Mouse (Mus musculus): ENCODE results near the gene Fig4. TPM values are rescaled to one million over a fixed set of nuclear protein-coding genes. Genes with fewer than 3 reads are reported as not detected.
A peak's percentile ranks its signal among the peaks of the same experiment; 100 is the strongest.

Fig4 gene
- polyA plus RNA-seq, 1 experiment from 2014 or later = 6.0 TPM

GRCm38 (mm10) chr10:41278808-41279207, 24.3 kb downstream of the Fig4 start:
- WGBS (ENCODE audit: insufficient replicate concordance) = 96% methylated on average over 1 of the region's 1 CpGs
- Histone ChIP-seq H3K27ac (ENCODE audit: low read depth) (no peak overlapping the region), H3K4me2 (ENCODE audit: low read depth, low read length) (no peak overlapping the region), H3K27me3 (ENCODE audit: insufficient read depth, low read length) (no peaks in the 10 kb centered on the region), H3K4me1 (ENCODE audit: insufficient read depth) (no peaks in the 10 kb centered on the region), H3K9ac (replicated peaks) (no peak overlapping the region), H3K9me3 (ENCODE audit: low read length) (no peaks in the 10 kb centered on the region), H3K36me3 (replicated peaks; ENCODE audit: insufficient read depth, low read length) (peaks cover 8% of the 10 kb centered on the region), H3K4me3 (ENCODE audit: low read depth, low read length) (no peak overlapping the region)
- DNase-seq (no peak), ATAC-seq (no peak)
- TF ChIP-seq CTCF (IDR thresholded peaks at IDR 0.05; ENCODE audit: low read depth) = no peak
- no peak for TF ChIP-seq EP300 (IDR thresholded peaks at IDR 0.05; ENCODE audit: low read depth)

- 88% methylated on average over 1 of the region's 1 CpGs for WGBS (ENCODE audit: insufficient replicate concordance)
- TF ChIP-seq EP300 (IDR thresholded peaks at IDR 0.05; ENCODE audit: low read depth) (no peak), CTCF (IDR thresholded peaks at IDR 0.05; ENCODE audit: low read depth) (no peak)
Measured at GRCm38 (mm10) chr10:41274871-41275270, 28.2 kb downstream of the Fig4 start.

GRCm38 (mm10) chr10:41271860-41272259, 31.2 kb downstream of the Fig4 start:
- TF ChIP-seq EP300 (IDR thresholded peaks at IDR 0.05; ENCODE audit: low read depth) (no peak), CTCF (IDR thresholded peaks at IDR 0.05; ENCODE audit: low read depth) (peak; percentile 63)
- DNase-seq (peak; percentile 49), ATAC-seq (no peak)
- Histone ChIP-seq H3K9me3 (ENCODE audit: low read length) (no peaks in the 10 kb centered on the region), H3K27ac (ENCODE audit: low read depth) (no peak overlapping the region), H3K27me3 (ENCODE audit: insufficient read depth, low read length) (no peaks in the 10 kb centered on the region), H3K4me1 (ENCODE audit: insufficient read depth) (no peaks in the 10 kb centered on the region), H3K9ac (replicated peaks) (no peak overlapping the region), H3K4me2 (ENCODE audit: low read depth, low read length) (no peak overlapping the region), H3K36me3 (replicated peaks; ENCODE audit: insufficient read depth, low read length) (peaks cover 4% of the 10 kb centered on the region), H3K4me3 (ENCODE audit: low read depth, low read length) (no peak overlapping the region)
- WGBS (ENCODE audit: insufficient replicate concordance) = 59% methylated on average over 7 of the region's 7 CpGs

More at GRCm38 (mm10) chr10:41274871-41275270, 28.2 kb downstream of the Fig4 start:
- Histone ChIP-seq H3K4me1 (ENCODE audit: insufficient read depth) (no peaks in the 10 kb centered on the region), H3K27me3 (ENCODE audit: insufficient read depth, low read length) (no peaks in the 10 kb centered on the region), H3K27ac (ENCODE audit: low read depth) (no peak overlapping the region), H3K4me2 (ENCODE audit: low read depth, low read length) (no peak overlapping the region), H3K9me3 (ENCODE audit: low read length) (no peaks in the 10 kb centered on the region), H3K4me3 (ENCODE audit: low read depth, low read length) (no peak overlapping the region), H3K36me3 (replicated peaks; ENCODE audit: insufficient read depth, low read length) (peaks cover 8% of the 10 kb centered on the region), H3K9ac (replicated peaks) (no peak overlapping the region)
- ATAC-seq = no peak
- DNase-seq = no peak

GRCm38 (mm10) chr10:41261889-41262288, 41.2 kb downstream of the Fig4 start:
- ATAC-seq = peak; percentile 84
- H3K36me3 ChIP-seq (replicated peaks; ENCODE audit: insufficient read depth, low read length) = peaks cover 4% of the 10 kb centered on the region; the same call in 1 of the 2 replicates
- DNase-seq = no peak
- no peak overlapping the region for H3K9ac ChIP-seq (replicated peaks)
- H3K27ac ChIP-seq (ENCODE audit: low read depth) = 0 out of 2 replicates have a peak overlapping the region, but pooled peaks have one; percentile 61
- H3K27me3 ChIP-seq (ENCODE audit: insufficient read depth, low read length) = no peaks in the 10 kb centered on the region
- H3K4me3 ChIP-seq (ENCODE audit: low read depth, low read length) = no peak overlapping the region
- 0 out of 2 replicates have a peak, but pooled peaks cover 7% of the 10 kb centered on the region for H3K4me1 ChIP-seq (ENCODE audit: insufficient read depth)
- H3K4me2 ChIP-seq (ENCODE audit: low read depth, low read length) = no peak overlapping the region
- H3K9me3 ChIP-seq (ENCODE audit: low read length) = no peaks in the 10 kb centered on the region
- peak; percentile 64 for TF ChIP-seq EP300 (IDR thresholded peaks at IDR 0.05; ENCODE audit: low read depth)
- TF ChIP-seq CTCF (IDR thresholded peaks at IDR 0.05; ENCODE audit: low read depth) = peak; percentile 56

- 0 out of 2 replicates have a peak, but pooled peaks cover 7% of the 10 kb centered on the region for H3K4me1 ChIP-seq (ENCODE audit: insufficient read depth)
- DNase-seq (no peak), ATAC-seq (no peak)
- no peaks in the 10 kb centered on the region for H3K9me3 ChIP-seq (ENCODE audit: low read length)
- no peak overlapping the region for H3K4me2 ChIP-seq (ENCODE audit: low read depth, low read length)
- H3K27ac ChIP-seq (ENCODE audit: low read depth) = peak overlapping the region; percentile 61; the same call in 1 of the 2 replicates
- WGBS (ENCODE audit: insufficient replicate concordance) = 34% methylated on average over 1 of the region's 1 CpGs
- H3K36me3 ChIP-seq (replicated peaks; ENCODE audit: insufficient read depth, low read length) = peaks cover 4% of the 10 kb centered on the region; the same call in 1 of the 2 replicates
- TF ChIP-seq CTCF (IDR thresholded peaks at IDR 0.05; ENCODE audit: low read depth) = no peak
- no peak for TF ChIP-seq EP300 (IDR thresholded peaks at IDR 0.05; ENCODE audit: low read depth)
- H3K9ac ChIP-seq (replicated peaks) = 0 out of 2 replicates have a peak overlapping the region, but pooled peaks have one; percentile 12
- H3K27me3 ChIP-seq (ENCODE audit: insufficient read depth, low read length) = no peaks in the 10 kb centered on the region
- H3K4me3 ChIP-seq (ENCODE audit: low read depth, low read length) = no peak overlapping the region
Measured at GRCm38 (mm10) chr10:41261218-41261617, 41.8 kb downstream of the Fig4 start.

GRCm38 (mm10) chr10:41260243-41261006, 42.6 kb downstream of the Fig4 start:
- TF ChIP-seq EP300 (IDR thresholded peaks at IDR 0.05; ENCODE audit: low read depth) (no peak), CTCF (IDR thresholded peaks at IDR 0.05; ENCODE audit: low read depth) (no peak)
- H3K27me3 ChIP-seq (ENCODE audit: insufficient read depth, low read length) = no peaks in the 10 kb centered on the region
- no peak overlapping the region for H3K4me3 ChIP-seq (ENCODE audit: low read depth, low read length)
- DNase-seq = no peak
- no peak overlapping the region for H3K9ac ChIP-seq (replicated peaks)
- 0 out of 2 replicates have a peak, but pooled peaks have one; percentile 13 for ATAC-seq
- H3K4me1 ChIP-seq (ENCODE audit: insufficient read depth) = 0 out of 2 replicates have a peak, but pooled peaks cover 7% of the 10 kb centered on the region
- H3K4me2 ChIP-seq (ENCODE audit: low read depth, low read length) = no peak overlapping the region
- 55% methylated on average over 8 of the region's 8 CpGs for WGBS (ENCODE audit: insufficient replicate concordance)
- H3K36me3 ChIP-seq (replicated peaks; ENCODE audit: insufficient read depth, low read length) = peaks cover 4% of the 10 kb centered on the region; the same call in 1 of the 2 replicates
- H3K27ac ChIP-seq (ENCODE audit: low read depth) = no peak overlapping the region
- H3K9me3 ChIP-seq (ENCODE audit: low read length) = no peaks in the 10 kb centered on the region
